Mouse (Mus musculus): ENCODE data around the gene Abcg5.

DNA sequence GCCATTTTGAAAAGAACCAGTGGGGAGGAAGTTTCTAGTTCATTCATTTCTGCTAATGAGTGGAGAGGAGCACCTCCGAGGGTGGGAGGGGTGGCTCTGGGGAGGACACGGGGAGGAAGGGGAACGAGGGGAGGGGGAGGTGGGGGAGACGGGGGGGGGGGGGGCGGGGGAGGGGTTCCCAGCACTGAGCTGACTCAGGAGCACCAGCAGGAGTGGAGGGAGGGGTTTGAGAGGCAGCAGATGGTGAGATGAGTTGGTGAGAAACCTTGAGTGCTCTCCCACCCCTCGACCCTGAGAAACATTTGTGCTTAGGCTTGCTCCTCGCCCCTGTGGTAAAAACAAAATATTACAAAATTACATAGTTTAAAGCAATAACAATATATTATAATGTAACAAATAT lies 36.9 kb downstream of the Abcg5 start:
- no peak for TF ChIP-seq E2F4 (IDR thresholded peaks at IDR 0.05; ENCODE audit: insufficient read depth)
- no peak for TF ChIP-seq MAX (IDR thresholded peaks at IDR 0.05; ENCODE audit: low read depth)
- no peak for TF ChIP-seq POLR2AphosphoS2 (IDR thresholded peaks at IDR 0.05; ENCODE audit: insufficient read length, low read depth)

All from myocyte (in vitro differentiated cells).